Mouse (Mus musculus): Measurements from ENCODE around the gene Qpctl. TPM values are rescaled to one million over a fixed set of nuclear protein-coding genes. Genes with fewer than 3 reads are reported as not detected.
"Not testable (repeated sequence)": the region's sequence is repeated elsewhere in the genome, so short reads cannot be mapped to it uniquely, and the experiment has no call there.

The Qpctl gene
- total RNA-seq, 2 experiments from 2014 or later, result 15.0 to 17.0 TPM

DNA sequence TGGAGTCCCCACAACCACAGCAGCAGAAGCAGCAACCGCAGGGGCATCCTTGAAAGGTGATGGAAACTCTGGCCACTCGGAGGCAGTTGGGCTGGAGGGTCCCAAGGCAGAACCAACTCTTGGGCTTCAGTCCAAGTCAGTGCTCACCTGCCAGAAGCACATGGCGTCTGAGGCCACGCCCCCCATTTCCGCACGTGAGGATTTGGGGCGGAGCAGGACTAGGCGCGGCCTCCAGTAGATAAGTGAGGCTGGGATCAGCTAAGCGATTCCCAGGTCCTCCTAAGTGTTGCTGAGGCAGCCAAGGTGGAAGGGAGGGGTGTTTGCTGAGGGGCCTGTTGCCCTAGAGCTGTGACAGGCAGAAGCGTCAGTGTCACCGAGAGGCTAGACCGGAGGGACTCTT is 15.9 kb upstream of the Qpctl start:
- no peak for DNase-seq (ENCODE audit: low spot score in 2 of 2)

- DNase-seq (ENCODE audit: low spot score in 2 of 2), result no peak
Observed at GRCm38 (mm10) chr7:19164189-19164588, 15.1 kb upstream of the Qpctl start.

- DNase-seq (ENCODE audit: low spot score in 2 of 2), result no peak
Observed at GRCm38 (mm10) chr7:19163752-19164151, 14.7 kb upstream of the Qpctl start.

DNA sequence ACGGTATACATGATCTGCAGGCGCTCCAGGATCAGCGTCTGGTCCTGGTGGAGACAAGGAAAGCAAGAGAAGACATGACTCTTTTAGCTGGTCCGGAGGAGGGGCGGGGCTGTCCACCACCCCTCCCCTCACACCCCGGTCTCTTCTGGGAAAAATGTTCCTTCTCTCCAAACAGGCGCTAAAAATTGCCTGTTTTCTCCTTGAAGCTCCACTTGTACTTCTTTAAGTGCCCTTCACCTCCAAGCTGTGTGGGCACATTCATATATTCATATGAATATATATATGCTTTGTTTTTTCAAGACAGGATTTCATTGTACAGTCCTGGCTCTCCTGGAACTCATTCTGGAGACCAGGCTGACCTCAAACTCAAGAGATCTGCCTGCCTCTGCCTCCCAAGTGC is 13.8 kb upstream of the Qpctl start:
- DNase-seq (ENCODE audit: low spot score in 2 of 2), result no peak

GRCm38 (mm10) chr7:19160115-19160514 is 11.0 kb upstream of the Qpctl start:
- DNase-seq (ENCODE audit: low spot score in 2 of 2), result no peak

DNA sequence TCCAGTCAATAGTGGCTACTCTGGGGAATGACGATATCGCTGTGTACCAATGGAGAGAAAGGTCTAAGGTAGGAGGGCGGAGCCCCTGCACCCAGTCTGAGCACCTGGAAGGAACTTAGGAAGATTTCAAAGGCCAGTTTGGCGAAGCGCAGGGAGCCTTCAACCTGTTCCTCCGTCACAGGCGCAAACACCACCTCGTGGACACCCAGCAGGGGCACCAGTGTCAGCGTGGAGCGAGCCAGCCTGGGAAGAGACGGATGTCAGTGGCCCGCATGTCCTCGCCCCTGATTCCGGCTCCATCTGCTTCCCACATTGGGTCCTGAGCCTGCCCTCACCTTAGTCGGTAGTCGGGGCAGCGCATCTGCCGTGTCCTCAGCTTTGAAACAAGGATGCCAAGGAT is 10.3 kb upstream of the Qpctl start:
- no peak for DNase-seq (ENCODE audit: low spot score in 2 of 2)

- no peak for DNase-seq (ENCODE audit: low spot score in 2 of 2)
Observed at GRCm38 (mm10) chr7:19158601-19159000, 9.5 kb upstream of the Qpctl start.

DNA sequence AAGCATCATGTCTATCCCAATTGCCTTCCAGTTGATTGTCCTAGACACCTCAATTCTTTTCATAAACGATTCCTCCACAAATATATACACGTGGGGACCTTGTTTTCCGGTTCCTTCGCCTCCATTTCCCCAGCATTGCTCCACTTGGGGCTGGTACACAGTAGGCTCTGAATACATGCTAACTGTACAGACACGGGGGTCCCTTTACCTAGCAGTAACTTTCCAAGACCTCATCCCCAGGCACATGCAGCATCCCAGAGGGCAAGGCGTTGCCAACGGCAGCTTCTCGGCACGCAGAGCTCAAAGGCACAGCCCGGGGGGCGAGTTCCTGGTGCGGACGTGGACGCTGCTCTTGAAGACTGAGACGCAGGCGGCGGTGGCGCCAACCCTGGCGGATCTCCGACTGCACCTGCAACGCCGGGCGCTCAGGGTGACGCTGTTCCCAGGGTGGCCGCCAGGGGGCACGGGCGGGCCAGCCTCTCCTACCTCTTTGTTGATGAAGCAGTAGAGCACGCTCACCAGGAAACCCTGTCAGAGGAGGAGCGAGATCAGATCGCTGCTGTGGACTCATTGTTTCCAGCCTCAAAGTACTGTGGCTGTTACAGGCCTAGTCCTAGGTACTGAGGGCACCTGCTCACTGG is 8.2 kb upstream of the Qpctl start:
- peak; percentile 94 to 97 for DNase-seq (ENCODE audit: low spot score in 2 of 2)

DNA sequence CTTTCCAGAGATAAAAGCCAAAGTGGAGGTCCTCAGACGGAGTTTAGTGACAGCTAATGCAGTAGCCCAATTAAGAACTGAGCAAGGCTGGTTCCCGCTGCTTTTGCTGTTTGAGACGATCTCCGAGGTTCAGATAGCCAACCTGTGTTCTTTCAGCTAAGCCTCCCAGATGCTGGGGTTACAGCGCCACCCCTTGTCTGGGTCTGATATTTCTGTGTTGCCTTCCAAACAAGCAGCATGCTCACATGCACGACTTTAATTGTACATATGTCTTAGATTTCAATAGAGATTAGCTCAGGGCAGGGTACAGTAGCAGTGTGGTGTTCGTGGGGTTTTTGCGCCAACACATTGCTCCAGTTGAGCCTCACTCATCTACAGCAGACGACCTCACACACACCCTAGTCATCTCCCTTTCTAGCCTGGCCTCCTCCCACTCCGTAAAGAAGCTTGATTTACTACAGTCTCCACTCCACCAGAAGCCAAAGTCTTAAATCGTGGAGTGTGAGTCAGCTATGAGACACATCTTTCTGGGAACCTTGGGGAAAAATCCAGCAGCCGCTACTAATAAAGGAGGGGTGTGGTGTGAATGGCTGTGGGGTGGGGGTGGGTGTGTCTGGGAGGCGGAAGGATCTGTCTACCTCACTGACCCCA is 6.9 kb upstream of the Qpctl start:
- no peak for DNase-seq (ENCODE audit: low spot score in 2 of 2)

- DNase-seq (ENCODE audit: low spot score in 2 of 2), result no peak
Observed at GRCm38 (mm10) chr7:19154796-19155195, 5.7 kb upstream of the Qpctl start.

DNA sequence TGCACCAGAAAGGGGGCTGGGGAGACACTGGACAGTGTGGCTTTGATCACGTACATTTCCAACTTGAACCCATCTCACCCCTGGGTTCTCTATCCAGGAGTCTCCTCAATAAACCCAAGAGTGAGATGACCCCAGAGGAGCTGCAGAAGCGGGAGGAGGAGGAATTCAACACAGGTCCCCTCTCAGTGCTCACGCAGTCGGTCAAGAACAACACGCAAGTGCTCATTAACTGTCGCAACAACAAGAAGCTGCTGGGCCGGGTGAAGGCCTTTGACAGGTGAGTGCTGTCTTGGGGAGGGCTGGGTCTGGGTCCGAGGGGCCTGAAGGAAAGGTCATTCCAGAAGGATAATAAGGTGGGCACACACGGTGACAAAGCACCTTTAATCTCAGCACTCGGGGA is 2.0 kb upstream of the Qpctl start:
- not testable (repeated sequence) for DNase-seq (ENCODE audit: low spot score in 2 of 2)

DNA sequence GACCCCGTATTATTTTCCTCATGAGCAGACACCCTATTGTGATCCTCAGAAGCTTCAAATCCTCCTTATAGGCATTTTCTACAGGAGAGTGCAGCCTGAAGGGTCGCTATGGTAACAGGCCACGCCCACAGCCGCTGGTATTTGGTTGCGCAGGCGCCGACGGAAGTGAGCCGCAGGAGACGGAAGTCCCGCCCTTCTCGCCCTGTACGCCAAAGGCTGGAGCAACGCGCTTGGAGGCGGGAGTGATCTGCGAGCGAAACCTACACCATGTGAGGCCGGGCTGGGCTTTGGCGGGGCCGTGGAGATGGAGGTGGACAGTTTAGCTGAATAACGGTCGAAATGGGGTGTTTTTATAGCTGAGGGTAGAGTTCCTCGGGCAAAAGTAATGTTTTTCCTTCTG is 535 bp upstream of the Qpctl start, which contains the start of gene Snrpd2:
Snrpd2 (plus strand) TSS at position 97 of the 400 bp plus-strand sequence.
- DNase-seq (ENCODE audit: low spot score in 2 of 2), result peak; percentile 97

- DNase-seq (ENCODE audit: low spot score in 2 of 2), result no peak
Observed at GRCm38 (mm10) chr7:19148180-19148874, 764 bp downstream of the Qpctl start.

- no peak for DNase-seq (ENCODE audit: low spot score in 2 of 2)
Observed at GRCm38 (mm10) chr7:19147497-19148045, 1.5 kb downstream of the Qpctl start.

GRCm38 (mm10) chr7:19146793-19147192 is 2.3 kb downstream of the Qpctl start:
- no peak for DNase-seq (ENCODE audit: low spot score in 2 of 2)

GRCm38 (mm10) chr7:19137380-19137779 is 11.7 kb downstream of the Qpctl start:
- DNase-seq (ENCODE audit: low spot score in 2 of 2), result peak; percentile 61 to 74

GRCm38 (mm10) chr7:19136673-19137334 is 12.3 kb downstream of the Qpctl start:
- peak; percentile 48 to 50 for DNase-seq (ENCODE audit: low spot score in 2 of 2)

- DNase-seq (ENCODE audit: low spot score in 2 of 2), result no peak
Observed at GRCm38 (mm10) chr7:19136168-19136567, 12.9 kb downstream of the Qpctl start.

GRCm38 (mm10) chr7:19131324-19131848 is 17.7 kb downstream of the Qpctl start:
- DNase-seq (ENCODE audit: low spot score in 2 of 2), result peak; percentile 94 to 97

- no peak for DNase-seq (ENCODE audit: low spot score in 2 of 2)
Observed at GRCm38 (mm10) chr7:19130657-19131056, 18.4 kb downstream of the Qpctl start.

GRCm38 (mm10) chr7:19129396-19129795 is 19.7 kb downstream of the Qpctl start:
- DNase-seq (ENCODE audit: low spot score in 2 of 2), result no peak
